Mouse (Mus musculus): ENCODE results near the gene Prl8a8.

The Prl8a8 gene

DNA sequence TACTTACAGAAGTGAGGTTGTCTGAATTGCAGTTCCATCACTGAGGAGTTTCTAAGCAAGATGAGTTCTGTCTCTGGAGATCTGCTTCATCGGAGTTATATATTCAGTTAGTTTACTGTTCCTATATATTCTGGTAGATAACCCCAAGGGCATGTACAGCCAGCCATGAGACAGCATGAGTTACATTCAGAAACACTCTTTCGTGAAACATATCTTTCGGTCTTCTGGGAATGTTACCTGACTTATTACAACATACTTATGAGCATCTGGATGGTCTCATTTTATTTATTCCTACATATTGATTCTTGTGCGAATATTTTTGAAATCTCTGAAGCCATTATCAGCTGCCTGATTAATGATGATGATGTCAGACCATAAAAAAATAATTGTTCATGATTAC is at the start of gene Prl8a8:
Gene Prl8a8, minus strand, starts transcription at position 101 of the 400 bp plus-strand sequence.
- no peak for DNase-seq (ENCODE audit: low read depth)

DNA sequence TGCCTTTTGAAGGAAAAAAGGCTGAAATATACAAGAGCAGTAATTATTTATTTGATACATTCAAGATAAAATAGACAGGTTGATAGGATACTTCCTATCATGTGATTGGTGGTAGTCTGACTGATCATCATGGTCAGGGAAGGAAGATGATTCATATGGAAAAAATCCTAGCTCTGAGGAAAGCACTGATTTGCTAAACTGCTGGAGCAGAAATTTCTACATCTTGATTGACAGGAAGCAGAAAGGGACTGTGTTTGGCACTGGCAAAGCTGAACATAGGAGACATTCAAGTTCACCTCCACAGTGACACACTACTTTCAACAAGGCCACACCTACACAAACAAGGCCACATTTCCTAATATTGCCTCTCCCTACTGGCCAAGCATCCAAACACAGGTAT is 40.3 kb upstream of the Prl8a8 start:
- DNase-seq (ENCODE audit: low read depth): no peak

- DNase-seq (ENCODE audit: low read depth): no peak
Measured at GRCm38 (mm10) chr13:27523156-27523555, 10.1 kb upstream of the Prl8a8 start.

- DNase-seq (ENCODE audit: low read depth): no peak
Measured at GRCm38 (mm10) chr13:27507645-27508044, 5.4 kb downstream of the Prl8a8 start.
